Mouse (Mus musculus) CH12.LX (cell line): ENCODE measurements around the gene Psors1c2. TPM values are rescaled to one million over a fixed set of nuclear protein-coding genes. Genes with fewer than 3 reads are reported as not detected.

Experiments
- DNase-seq: peaks from one replicate; pipeline ENCODE4 v3.0.0-alpha.2; 2013; ENCODE audit errors: extremely low read depth
- H3K27ac ChIP-seq: 2 replicates; pipeline ENCODE4 v1.5.1; 2012; ENCODE audit warnings: low read depth, mild to moderate bottlenecking, control low read depth, moderate library complexity; ENCODE audit not compliant: insufficient read depth
- H3K27me3 ChIP-seq: replicated peaks from 2 replicates; pipeline ENCODE3; 2012; ENCODE audit warnings: inconsistent platforms
- H3K36me3 ChIP-seq, 2 experiments: replicated peaks in 1 of 2; 2 replicates each; pipeline versions ENCODE3 to v1.6.1; 2012; ENCODE audit warnings: inconsistent platforms in 1 of 2, low read length in 1 of 2, mild to moderate bottlenecking in 1 of 2, mixed read lengths in 1 of 2, moderate library complexity in 1 of 2; ENCODE audit not compliant: control insufficient read depth in 1 of 2, insufficient read depth in 1 of 2
- H3K4me1 ChIP-seq, 2 experiments: 2 replicates each; pipeline ENCODE4 v1.6.1; 2012; ENCODE audit warnings: inconsistent platforms in 1 of 2, moderate library complexity in 1 of 2; ENCODE audit not compliant: insufficient read depth in 2 of 2, control insufficient read depth in 1 of 2
- H3K4me2 ChIP-seq: 2 replicates; pipeline ENCODE4 v1.6.1; 2012; ENCODE audit warnings: low read depth, mild to moderate bottlenecking, control low read depth; ENCODE audit not compliant: poor library complexity, insufficient read depth, severe bottlenecking
- H3K4me3 ChIP-seq, 3 experiments: fragments of 150-350 bp in 1 of 3; sonication (generic) in 1 of 3; replicated peaks in 1 of 3; 2 replicates each; pipeline versions ENCODE3 to v1.5.1; 2011 to 2012; ENCODE audit warnings: low read depth in 2 of 3, low read length in 2 of 3, mild to moderate bottlenecking in 2 of 3, moderate library complexity in 2 of 3, control low read depth in 1 of 3, improper control_type of control experiment in 1 of 3, inconsistent platforms in 1 of 3, mixed read lengths in 1 of 3; ENCODE audit not compliant: poor library complexity in 1 of 3
- H3K79me2 ChIP-seq: replicated peaks from 2 replicates; pipeline ENCODE4 v1.6.1; 2012; ENCODE audit warnings: mild to moderate bottlenecking, moderate library complexity; ENCODE audit not compliant: control insufficient read depth, poor library complexity, insufficient read depth, severe bottlenecking; ENCODE audit errors: extremely low read depth
- H3K9ac ChIP-seq: 2 replicates; pipeline ENCODE4 v1.6.1; 2012; ENCODE audit warnings: low read depth, mild to moderate bottlenecking, control low read depth, moderate library complexity; ENCODE audit not compliant: insufficient read depth
- H3K9me3 ChIP-seq: replicated peaks from 2 replicates; pipeline ENCODE3; 2012; ENCODE audit warnings: low read length, inconsistent platforms, mixed read lengths
- CHD2 ChIP-seq: IDR thresholded peaks from 2 replicates; pipeline ENCODE4 v1.6.1; 2011; ENCODE audit warnings: low read length, improper control_type of control experiment
- CTCF ChIP-seq, 2 experiments: IDR thresholded peaks in 1 of 2; conservative IDR thresholded peaks in 1 of 2; 2 replicates each; pipeline ENCODE4 v1.5.1; 2011 to 2012; ENCODE audit warnings: low read depth in 2 of 2, low read length in 2 of 2, improper control_type of control experiment in 1 of 2, inconsistent platforms in 1 of 2, mild to moderate bottlenecking in 1 of 2, moderate library complexity in 1 of 2
- ETS1 ChIP-seq: conservative IDR thresholded peaks from 2 replicates; pipeline ENCODE4 v1.6.1; 2012; ENCODE audit warnings: low read depth, mild to moderate bottlenecking, inconsistent platforms, low read length, improper control_type of control experiment, moderate library complexity
- HCFC1 ChIP-seq: IDR thresholded peaks from 2 replicates; pipeline ENCODE4 v1.6.1; 2012; ENCODE audit warnings: low read depth, mild to moderate bottlenecking, inconsistent platforms, low read length, improper control_type of control experiment
- JUND ChIP-seq: conservative IDR thresholded peaks from 2 replicates; pipeline ENCODE4 v1.6.1; 2011; ENCODE audit warnings: low read depth, low read length, improper control_type of control experiment
- MAFK ChIP-seq: IDR thresholded peaks from 2 replicates; pipeline ENCODE4 v1.6.1; 2011; ENCODE audit warnings: low read length, improper control_type of control experiment; ENCODE audit not compliant: insufficient replicate concordance
- MAX ChIP-seq: IDR thresholded peaks from 2 replicates; pipeline ENCODE4 v1.6.1; 2011; ENCODE audit warnings: low read length, improper control_type of control experiment
- MXI1 ChIP-seq: IDR thresholded peaks from 2 replicates; pipeline ENCODE4 v1.6.1; 2011; ENCODE audit warnings: mild to moderate bottlenecking, low read depth, low read length, improper control_type of control experiment
- MYC ChIP-seq: IDR thresholded peaks from 2 replicates; pipeline ENCODE4 v1.6.1; 2011; ENCODE audit warnings: low read depth, mild to moderate bottlenecking, improper control_type of control experiment, low read length
- NELFE ChIP-seq: IDR thresholded peaks from 2 replicates; pipeline ENCODE4 v1.6.1; 2011; ENCODE audit warnings: low read depth, low read length, improper control_type of control experiment
- NRF1 ChIP-seq: IDR thresholded peaks from 2 replicates; pipeline ENCODE4 v1.6.1; 2014; ENCODE audit warnings: low read depth, mild to moderate bottlenecking, inconsistent platforms, low read length, improper control_type of control experiment, moderate library complexity
- PAX5 ChIP-seq: IDR thresholded peaks from 2 replicates; pipeline ENCODE4 v1.6.1; 2012; ENCODE audit warnings: low read length, inconsistent platforms, mixed read lengths
- RCOR1 ChIP-seq: conservative IDR thresholded peaks from 2 replicates; pipeline ENCODE4 v1.6.1; 2012; ENCODE audit warnings: low read depth, mild to moderate bottlenecking, inconsistent platforms, low read length, improper control_type of control experiment
- SMC3 ChIP-seq: IDR thresholded peaks from 2 replicates; pipeline ENCODE4 v1.6.1; 2011; ENCODE audit warnings: low read depth, low read length, improper control_type of control experiment
- TCF12 ChIP-seq: IDR thresholded peaks from 2 replicates; pipeline ENCODE4 v1.6.1; 2014; ENCODE audit warnings: low read depth, mild to moderate bottlenecking, inconsistent platforms, low read length, improper control_type of control experiment
- UBTF ChIP-seq: IDR thresholded peaks from 2 replicates; pipeline ENCODE4 v1.6.1; 2012; ENCODE audit warnings: low read depth, mild to moderate bottlenecking, inconsistent platforms, low read length, improper control_type of control experiment, moderate library complexity
- USF1 ChIP-seq: IDR thresholded peaks from 2 replicates; pipeline ENCODE4 v1.6.1; 2014; ENCODE audit warnings: low read depth, mild to moderate bottlenecking, inconsistent platforms, low read length, improper control_type of control experiment
- ZC3H11A ChIP-seq: IDR thresholded peaks from 2 replicates; pipeline ENCODE4 v1.6.1; 2012; ENCODE audit warnings: low read depth, mild to moderate bottlenecking, inconsistent platforms, low read length, improper control_type of control experiment
- ZKSCAN1 ChIP-seq: IDR thresholded peaks from 2 replicates; pipeline ENCODE4 v1.6.1; 2012; ENCODE audit warnings: low read depth, inconsistent platforms, low read length, improper control_type of control experiment, borderline replicate concordance
- ZNF384 ChIP-seq: IDR thresholded peaks from 2 replicates; pipeline ENCODE4 v1.6.1; 2012; ENCODE audit warnings: low read depth, low read length, improper control_type of control experiment, inconsistent platforms
- dilution Hi-C: fragments of 300-500 bp; cut with MboI; formaldehyde crosslinking; loops from 2 replicates; pipeline ENCODE4 v1.14.3; 2020; ENCODE audit warnings: low sequenced_read_pairs; ENCODE audit not compliant: extremely low pct_unique_long_range_greater_than_20kb, extremely low pct_ligation_motif_present
- in situ Hi-C: fragments of 300-500 bp; cut with MboI; formaldehyde crosslinking; loops from 3 replicates; pipeline ENCODE4 v1.14.3; 2019; ENCODE audit warnings: low sequenced_read_pairs, low pct_ligation_motif_present, low pct_unique_long_range_greater_than_20kb, mixed read lengths
- polyA plus RNA-seq: library from polyadenylated mRNA; unstranded; fragments of >175 nt; gene quantifications from 2 replicates; pipeline ENCODE4 v1.2.1, GENCODE M21; 2012; ENCODE audit warnings: low read depth; ENCODE audit not compliant: insufficient read length
- total RNA-seq, 2 experiments: library from RNA; depleted of rRNA; stranded (reverse); fragments of 300-350 nt in 1 of 2; fragments of >200 nt in 1 of 2; gene quantifications; 2 replicates each; pipeline ENCODE4 v1.2.3; 2012 to 2014

Gene Psors1c2
- total and polyA plus RNA-seq, 3 experiments = 0.27 TPM; not detected in 2

GRCm38 (mm10) chr17:35504628-35505481, 28.1 kb upstream of the Psors1c2 start:
- Histone ChIP-seq H3K9me3 (no peaks in the 10 kb centered on the region), H3K27ac (no peak overlapping the region), H3K9ac (no peak overlapping the region), H3K27me3 (peaks cover 7% of the 10 kb centered on the region), H3K4me3 (no peak overlapping the region), H3K79me2 (no peaks in the 10 kb centered on the region), H3K4me1 (peaks cover 0 to 17% of the 10 kb centered on the region in 2 experiments; a peak in 2 of 4 replicates)
- in situ Hi-C loops = no loop called here
- dilution Hi-C loops = no loop called here
- DNase-seq = no peak
- no peak for TF ChIP-seq PAX5
- TF ChIP-seq RCOR1 = no peak
- no peak for TF ChIP-seq NRF1
- TF ChIP-seq ETS1 = no peak
- TF ChIP-seq USF1 = no peak
- no peak for TF ChIP-seq ZC3H11A
- no peak for TF ChIP-seq UBTF
- no peak for TF ChIP-seq HCFC1
- TF ChIP-seq SMC3 = no peak
- TF ChIP-seq, all 38 proteins: peak for 0
- Histone ChIP-seq H3K4me2 (no peak overlapping the region), H3K36me3 (no peaks in the 10 kb centered on the region)

GRCm38 (mm10) chr17:35505776-35506175, 27.2 kb upstream of the Psors1c2 start, which contains the start of gene Pou5f1:
Pou5f1 (plus strand) TSS chr17:35506018.
- no peak for DNase-seq

DNA sequence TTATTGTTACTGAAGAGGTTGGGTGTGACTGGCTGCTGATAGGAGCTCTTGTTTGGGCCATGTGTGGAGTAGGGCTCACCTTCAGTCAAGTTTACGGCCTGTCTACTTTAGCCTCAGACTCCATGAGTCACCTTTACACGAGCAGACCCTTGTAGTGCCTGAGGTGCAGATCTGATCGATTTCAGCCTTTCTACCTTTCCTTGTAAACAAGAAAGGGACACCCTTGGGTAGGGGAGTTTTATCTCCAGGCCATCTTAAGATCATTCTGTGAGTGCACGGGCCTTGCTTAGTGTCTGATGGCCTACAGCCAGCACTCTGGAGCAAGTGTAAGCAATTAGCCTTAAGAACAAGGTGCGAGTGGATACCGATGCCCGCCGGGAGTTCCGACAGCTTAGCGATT, 26.1 kb upstream of the Psors1c2 start:
- no peaks in the 10 kb centered on the region for H3K9me3 ChIP-seq
- no peak for DNase-seq
- dilution Hi-C loops (no loop called here), in situ Hi-C loops (no loop called here)
- H3K36me3 ChIP-seq = peaks cover 0 to 2% of the 10 kb centered on the region in 2 experiments
- no peaks in the 10 kb centered on the region for H3K79me2 ChIP-seq
- TF ChIP-seq MAFK (no peak), MXI1 (no peak), MAX (no peak), TCF12 (no peak), CTCF (conservative IDR thresholded peaks at IDR 0.05 in 1 of 2, IDR thresholded peaks at IDR 0.05 in 1 of 2; ENCODE audit: low read depth in 2 of 2, low read length in 2 of 2) (no peak), ZKSCAN1 (no peak), CHD2 (no peak), ZC3H11A (no peak), USF1 (no peak), ZNF384 (no peak), MYC (no peak), NRF1 (no peak), UBTF (no peak), JUND (no peak)
- no peak overlapping the region for H3K9ac ChIP-seq
- peaks cover 0 to 18% of the 10 kb centered on the region in 2 experiments; a peak in 2 of 4 replicates for H3K4me1 ChIP-seq
- H3K27ac ChIP-seq = no peak overlapping the region
- H3K4me2 ChIP-seq = no peak overlapping the region
- H3K27me3 ChIP-seq = peaks cover 4% of the 10 kb centered on the region
- H3K4me3 ChIP-seq = no peak overlapping the region

More at GRCm38 (mm10) chr17:35505776-35506175, 27.2 kb upstream of the Psors1c2 start, which contains the start of gene Pou5f1:
- H3K4me2 ChIP-seq = no peak within 1 kb of the TSS
- no peaks in the 10 kb centered on the region for H3K9me3 ChIP-seq
- no peak within 1 kb of the TSS for H3K4me3 ChIP-seq
- H3K27me3 ChIP-seq = peaks cover 4% of the 10 kb centered on the region
- no peak within 1 kb of the TSS for H3K27ac ChIP-seq
- H3K9ac ChIP-seq = no peak within 1 kb of the TSS
- H3K79me2 ChIP-seq = no peaks in the 10 kb centered on the region
- H3K4me1 ChIP-seq = peaks cover 0 to 18% of the 10 kb centered on the region in 2 experiments; a peak in 2 of 4 replicates
- dilution Hi-C loops = no loop called here
- TF ChIP-seq HCFC1 (no peak), NELFE (no peak), UBTF (no peak), CTCF (conservative IDR thresholded peaks at IDR 0.05 in 1 of 2, IDR thresholded peaks at IDR 0.05 in 1 of 2; ENCODE audit: low read depth in 2 of 2, low read length in 2 of 2) (no peak), SMC3 (no peak), CHD2 (no peak), PAX5 (no peak)
- in situ Hi-C loops = no loop called here
- no peaks in the 10 kb centered on the region for H3K36me3 ChIP-seq
